Mouse (Mus musculus): ENCODE measurements at regions not wholly inside any gene's neighbourhood (a gene's known extent, or its start where the extent isn't known, plus 50 kb on each side); places are given as distances from the start of the nearest gene placed in this dataset.

DNA sequence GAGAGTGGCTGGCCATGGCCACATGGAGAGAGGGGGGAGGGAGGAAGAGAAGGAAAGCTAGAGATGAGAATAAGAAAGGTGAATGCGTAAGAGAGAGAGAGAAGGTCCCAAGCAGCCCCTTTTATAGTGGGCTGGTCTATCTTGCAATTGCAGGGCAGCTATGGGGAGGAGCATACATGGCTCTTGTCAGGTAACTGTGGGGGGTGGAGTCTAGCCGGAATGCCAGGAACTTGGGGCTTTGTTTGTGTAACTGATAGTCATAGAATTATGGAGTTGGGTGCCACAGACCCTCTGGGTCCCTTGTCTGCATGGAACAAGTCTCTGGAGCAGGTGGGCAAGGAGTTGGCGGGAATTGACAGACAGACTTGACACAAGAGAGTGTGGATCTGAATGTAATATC is 2151.8 kb downstream of the 4930444P10Rik start:
- no peak for DNase-seq (ENCODE audit: low read depth, low spot score)

DNA sequence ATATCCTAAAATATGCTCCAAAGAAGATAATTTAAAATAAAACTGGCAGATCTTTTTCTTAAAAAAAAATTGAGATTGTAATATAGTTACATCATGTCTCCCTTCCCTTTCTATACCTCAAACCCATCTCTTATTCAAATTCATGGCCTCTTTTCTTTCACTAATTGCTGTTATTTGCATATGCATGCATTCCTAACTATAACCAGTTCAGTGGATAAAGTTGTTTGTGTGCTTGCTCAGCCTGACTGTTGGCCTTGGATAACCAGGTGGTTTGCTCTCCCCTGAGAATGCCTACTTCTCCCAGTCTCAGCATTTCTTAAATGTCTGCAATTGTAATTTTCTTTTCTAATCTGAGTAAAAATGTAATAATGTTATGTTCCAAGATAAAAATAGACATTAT is 2154.8 kb downstream of the 4930444P10Rik start:
- DNase-seq (ENCODE audit: low read depth, low spot score), result no peak

DNA sequence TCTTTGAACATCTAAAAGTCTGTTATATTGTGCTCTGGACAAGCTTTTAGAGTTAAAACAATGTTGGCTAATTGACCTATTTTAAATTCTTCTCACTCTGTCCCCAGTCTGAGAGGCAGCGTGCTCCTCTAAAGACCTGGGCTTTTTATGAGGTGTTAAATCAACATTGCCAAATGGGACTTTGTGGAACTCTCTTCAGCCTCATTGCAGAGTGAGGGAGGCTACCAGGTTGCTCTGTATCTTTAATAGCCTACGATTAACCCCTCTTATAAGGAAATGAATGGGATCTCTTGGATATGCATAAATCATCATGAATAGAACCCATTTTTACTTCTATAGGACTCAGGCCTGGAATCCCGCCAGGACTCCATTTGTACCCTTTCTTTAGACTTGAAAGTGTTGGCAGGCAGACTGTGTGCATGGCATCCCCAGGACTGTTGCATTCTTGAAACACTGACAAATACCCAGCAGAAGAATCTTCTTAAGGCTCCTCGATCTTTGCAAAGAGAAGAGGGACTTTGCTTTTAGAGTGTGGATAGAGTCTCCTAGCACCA is 2157.1 kb downstream of the 4930444P10Rik start:
- DNase-seq (ENCODE audit: low read depth, low spot score), result no peak

DNA sequence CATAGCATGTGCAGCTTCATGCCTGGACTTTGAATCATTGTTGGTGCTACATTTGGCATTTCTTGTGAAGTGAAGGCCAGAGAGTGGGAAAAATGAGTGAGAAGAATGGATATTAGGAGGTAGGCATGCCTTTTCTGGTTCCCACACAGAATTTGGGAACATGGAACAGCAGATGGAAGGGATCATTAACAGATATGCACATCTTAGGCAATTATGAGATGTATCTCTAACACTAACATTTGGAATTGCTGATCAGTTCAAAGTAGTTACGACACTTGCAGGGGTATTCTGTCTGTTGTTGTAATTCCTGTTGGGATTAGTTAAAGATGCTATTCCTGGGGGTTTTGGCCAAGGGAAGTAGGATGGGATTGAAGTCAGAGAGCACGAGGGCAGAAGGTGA is 2164.4 kb downstream of the 4930444P10Rik start:
- DNase-seq (ENCODE audit: low read depth, low spot score), result no peak

DNA sequence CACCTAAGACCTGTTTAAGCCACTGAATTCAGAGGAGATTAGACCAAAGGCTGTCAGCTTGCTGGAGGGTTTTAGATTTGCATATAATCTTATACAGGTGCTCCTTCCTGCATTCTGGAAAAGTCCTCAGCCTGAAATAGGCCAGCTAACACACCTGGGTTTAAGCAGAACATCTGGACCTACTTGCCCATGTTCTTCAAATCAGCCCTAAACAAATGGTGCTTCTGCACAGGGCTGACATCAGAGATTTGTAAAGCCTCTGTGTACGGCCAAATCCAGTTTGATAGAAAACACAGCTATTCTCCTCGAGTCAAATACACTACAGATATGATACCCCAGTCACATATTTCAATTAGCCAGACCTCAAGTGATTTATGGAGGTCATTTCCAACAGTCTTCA is 2165.2 kb downstream of the 4930444P10Rik start:
- DNase-seq (ENCODE audit: low read depth, low spot score), result no peak

DNA sequence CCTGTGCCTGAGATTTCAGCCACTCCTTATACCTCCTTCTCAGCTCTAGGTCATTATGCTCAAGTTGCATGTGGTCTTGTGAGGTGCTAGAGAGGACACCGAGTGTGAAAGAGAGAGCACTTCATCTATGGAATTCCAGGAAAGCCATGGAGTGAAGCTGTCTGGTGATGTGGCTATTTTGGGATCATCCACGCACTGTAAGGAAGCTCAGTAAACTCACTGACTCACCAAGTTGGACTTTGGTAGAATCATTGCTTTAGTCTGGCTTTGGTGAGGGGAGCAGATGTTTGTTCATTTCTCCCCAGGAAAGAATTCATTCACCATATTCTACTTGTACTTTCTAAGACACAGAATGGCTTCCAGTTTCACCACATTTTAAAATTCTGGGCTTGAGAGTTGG is 2167.1 kb downstream of the 4930444P10Rik start:
- DNase-seq (ENCODE audit: low read depth, low spot score), result no peak

DNA sequence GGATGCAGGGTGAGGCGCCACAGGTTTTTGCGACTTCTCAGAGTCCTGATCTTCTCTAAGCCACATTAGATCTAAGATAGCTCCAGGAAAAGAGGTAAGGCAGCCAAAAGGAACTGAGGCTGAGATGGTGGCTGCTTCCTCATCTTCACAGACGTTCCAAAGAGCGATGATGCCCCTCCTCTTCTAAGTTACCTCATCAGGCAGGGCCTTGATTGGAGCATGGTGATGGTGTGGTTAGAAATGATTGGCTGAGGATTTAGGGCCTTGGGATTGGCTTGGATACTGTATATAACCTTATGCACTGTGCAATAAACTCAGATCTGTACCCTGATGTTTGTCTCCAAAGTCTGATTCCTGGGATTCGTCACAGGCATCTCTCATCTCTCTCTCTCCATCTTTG is 2177.9 kb downstream of the 4930444P10Rik start:
- no peak for DNase-seq (ENCODE audit: low read depth, low spot score)

DNA sequence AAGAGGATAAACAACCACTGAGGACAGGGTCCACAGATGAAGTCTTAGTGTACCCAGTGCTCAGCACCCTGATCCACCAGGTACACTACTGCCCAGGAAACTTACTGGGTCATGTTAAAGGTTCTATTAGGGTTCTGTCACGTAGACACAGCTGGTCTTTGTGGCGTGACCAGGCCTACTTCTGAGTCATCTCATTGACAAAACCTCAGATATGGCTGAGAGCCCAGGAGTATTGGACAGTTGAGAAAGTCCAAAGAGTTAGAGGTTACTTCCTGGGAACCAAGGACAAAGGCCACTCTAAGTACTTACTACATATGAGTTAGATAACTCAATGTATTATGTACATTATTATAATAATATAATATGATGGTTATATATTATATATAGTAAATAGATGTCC is 2214.0 kb downstream of the 4930444P10Rik start:
- DNase-seq (ENCODE audit: low read depth, low spot score), result no peak

DNA sequence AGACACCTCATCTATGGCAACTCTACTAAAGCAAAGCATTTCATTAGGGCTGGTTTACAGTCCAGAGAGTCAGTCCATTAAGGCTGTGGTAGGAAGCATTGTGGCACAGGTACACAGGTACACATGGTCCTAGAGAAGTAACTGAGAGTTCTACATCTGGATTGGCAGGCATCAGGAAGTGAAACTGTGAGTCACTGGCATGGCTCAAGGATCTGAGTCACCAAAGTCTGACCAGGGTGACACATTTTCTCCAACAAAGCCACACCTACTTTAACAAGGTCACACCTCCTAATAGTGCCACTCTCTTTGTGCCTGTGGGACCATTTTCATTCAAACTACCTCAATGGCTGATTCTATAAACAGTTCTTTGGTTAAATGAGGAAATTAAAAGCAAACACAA is 2219.2 kb downstream of the 4930444P10Rik start:
- no peak for DNase-seq (ENCODE audit: low read depth, low spot score)

DNA sequence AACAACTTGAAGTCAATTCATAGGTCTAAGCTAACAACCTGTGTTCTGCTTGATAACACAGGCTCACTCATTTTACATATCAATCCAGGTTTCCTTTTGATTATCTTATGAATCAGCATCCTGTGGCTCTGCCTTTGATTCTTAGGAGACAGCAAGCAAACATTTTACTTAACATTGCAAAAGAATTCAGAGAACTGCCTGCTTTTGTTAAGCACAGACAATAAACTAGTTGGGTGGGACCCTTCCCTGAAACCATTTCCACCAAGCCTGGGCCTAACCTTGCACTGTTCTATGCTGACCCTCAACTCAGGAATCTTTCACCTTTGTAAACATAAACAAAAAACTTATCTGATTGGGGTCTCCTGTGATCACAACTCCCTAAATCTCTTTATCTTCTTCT is 2220.6 kb downstream of the 4930444P10Rik start:
- DNase-seq (ENCODE audit: low read depth, low spot score), result no peak

DNA sequence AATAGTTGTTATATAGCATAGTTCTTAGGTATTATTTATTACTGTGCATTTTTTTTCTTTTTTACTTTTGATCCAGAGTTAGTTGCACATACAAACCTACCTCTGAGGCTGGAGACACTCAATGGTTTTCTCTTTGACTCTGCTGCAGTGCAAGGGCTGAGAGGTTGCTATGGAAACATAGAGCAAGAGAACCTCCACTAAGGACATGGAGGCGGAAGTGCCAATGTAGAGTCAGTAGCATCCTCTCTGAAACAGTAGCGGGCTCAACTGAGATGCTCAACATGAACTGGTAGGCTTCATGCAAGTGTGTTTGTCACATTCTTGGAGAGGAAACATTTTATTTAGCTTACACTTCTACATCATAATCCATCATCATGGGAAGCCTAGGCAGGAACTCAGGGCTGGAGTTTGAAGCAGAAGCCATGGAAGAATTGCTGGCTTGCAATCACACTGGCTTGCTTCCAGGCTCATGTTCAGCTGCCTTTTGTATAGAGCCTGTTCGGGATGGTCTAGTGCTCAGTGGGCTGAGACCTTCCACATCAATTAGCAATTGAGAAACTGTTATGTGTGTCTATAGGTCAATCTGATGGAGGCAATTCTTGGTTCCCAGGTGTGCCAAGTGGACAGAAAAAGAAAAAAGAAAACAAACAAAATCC is 2222.4 kb downstream of the 4930444P10Rik start:
- no peak for DNase-seq (ENCODE audit: low read depth, low spot score)

DNA sequence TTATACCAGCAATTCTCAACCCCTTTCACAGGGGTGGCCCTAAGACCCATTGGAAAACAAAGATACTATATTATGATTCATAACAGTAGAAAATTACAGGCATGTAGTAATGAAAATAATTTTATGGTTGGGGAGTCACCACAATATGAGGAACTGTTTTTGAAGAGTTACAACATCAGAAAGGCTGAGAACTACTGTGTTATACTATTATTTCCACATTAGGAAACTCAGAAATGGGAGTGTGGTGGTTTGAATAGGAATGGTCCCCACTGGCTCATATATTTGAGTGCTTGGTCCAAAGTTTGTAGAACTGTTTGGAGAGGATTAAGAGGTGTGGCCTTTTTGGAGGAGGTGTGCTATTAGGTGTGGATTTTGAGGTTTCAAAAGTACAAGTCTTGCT is 2227.4 kb downstream of the 4930444P10Rik start:
- no peak for DNase-seq (ENCODE audit: low read depth, low spot score)

DNA sequence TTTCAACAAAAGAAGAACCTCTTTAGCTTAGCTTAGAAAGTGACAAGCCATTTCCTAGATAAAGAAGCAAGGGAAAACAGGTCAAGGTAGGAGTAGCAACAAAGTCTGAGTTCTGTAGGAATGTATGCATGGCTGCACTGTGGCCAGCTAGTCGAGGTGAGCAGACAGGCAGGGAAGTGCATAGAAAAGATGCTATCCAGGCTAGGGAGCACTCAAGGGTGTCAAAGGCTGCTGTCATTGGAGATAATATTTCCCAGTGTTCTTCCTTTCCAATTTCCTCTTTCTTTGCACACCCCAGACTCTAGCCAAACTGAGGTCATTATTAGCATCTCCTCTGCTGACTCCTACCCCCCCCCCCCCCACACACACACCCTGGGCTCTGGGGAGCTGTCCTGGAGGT is 2229.4 kb downstream of the 4930444P10Rik start:
- DNase-seq (ENCODE audit: low read depth, low spot score), result no peak

DNA sequence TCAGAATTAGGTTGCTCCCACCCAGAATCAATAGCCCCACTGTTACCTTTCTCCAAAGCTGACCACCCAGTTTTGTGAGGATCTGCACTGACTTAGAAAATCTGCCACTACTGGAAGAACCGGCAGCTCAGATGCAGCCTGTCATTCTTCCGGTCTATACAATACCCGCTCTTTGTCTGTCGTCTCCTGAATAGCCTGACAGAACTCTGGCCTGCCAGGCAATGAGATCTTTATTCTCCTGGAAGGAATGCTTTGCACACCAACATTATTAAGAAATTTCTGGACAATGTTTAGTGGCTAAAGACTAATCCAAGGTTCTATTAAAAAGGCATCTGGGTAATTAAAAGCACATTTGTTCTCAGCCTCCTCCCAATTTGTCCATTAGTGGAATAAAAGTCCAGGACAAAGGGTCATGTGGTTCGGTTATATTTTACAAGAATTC is 2232.0 kb downstream of the 4930444P10Rik start:
- DNase-seq (ENCODE audit: low read depth, low spot score), result no peak

DNA sequence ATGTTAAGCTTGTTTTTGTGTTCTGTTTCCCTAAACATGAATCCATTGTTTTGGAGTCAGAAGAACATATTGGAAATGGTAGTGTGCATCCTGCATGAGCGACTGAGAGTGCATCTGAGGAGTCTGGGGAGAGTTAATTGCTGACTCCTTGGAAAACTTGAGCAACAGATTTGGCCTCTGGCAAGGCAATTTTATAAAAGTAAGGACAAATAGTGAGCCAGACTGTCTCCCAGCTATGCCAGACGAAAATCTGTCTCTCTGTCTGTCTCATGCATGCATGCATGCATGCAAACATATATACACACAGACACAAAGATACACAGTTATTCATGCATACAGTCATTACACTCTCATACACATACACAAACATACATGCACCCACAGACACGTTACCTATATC is 2232.7 kb downstream of the 4930444P10Rik start:
- DNase-seq (ENCODE audit: low read depth, low spot score), result no peak

DNA sequence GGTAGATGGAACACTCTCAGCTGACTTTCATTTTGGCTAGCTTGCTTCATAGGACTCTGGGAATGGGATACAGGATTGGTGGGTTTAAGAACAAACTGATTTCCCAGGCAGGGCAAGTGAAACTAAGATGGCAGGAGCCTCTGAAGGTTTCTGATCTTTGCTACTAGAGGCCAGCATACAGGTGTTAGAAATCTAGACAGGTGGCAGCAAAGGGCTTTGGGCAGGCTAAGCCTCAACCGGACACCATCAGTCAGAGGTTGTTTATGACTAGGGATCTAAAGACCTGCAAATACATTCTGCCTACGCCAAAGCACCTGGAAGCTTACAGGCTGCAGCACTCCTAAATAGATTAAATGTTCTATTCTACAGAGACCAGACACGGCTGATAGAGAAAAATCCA is 2233.4 kb downstream of the 4930444P10Rik start:
- no peak for DNase-seq (ENCODE audit: low read depth, low spot score)

DNA sequence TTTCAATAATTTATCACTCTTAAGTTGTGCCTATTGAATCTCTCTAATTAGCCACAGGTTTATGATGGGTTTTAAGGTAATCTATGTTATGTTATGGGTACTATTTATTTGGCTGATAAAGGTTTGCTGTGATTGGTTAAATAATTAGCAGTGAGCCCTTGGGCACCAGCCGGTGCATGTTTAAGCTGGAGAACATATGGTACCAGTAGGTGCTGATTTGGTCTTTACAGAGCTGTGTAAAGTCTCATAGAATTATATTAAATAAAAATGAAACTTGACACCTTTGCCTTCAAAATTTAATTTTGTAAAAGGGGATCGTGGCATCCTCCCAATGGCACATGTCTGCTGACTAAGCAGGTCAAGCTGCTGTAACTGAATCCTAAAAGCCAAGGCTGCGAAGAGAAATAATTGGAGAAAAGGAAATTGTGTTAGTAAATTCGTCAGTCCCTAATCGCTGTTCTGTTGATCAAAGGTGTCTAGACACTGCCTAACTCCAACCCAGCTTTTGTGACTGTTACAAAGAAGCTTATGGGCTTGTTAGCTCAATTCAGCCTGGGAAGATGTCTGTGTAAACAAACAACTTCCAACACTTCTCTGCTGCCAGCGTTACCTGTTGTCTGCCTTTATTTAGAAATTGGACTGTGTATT is 2234.6 kb downstream of the 4930444P10Rik start:
- DNase-seq (ENCODE audit: low read depth, low spot score), result no peak

DNA sequence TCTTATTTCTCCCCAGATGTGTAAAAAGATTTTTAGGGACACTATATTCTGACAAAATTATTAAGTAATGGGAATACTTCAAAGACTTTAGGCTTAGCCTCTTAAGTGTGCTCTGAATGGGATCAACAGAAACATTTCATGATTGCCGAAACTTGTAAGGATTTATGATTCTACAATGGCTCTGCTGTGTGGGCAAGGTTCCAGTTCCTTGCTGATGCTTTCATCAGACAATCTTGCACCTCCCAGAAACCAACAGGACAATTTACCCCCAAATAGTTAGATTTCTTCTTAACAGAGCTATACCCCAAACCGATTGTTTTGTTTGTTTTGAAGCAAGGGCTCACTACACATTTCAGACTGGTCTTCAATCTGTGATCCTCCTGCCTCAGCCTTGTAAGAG is 2236.1 kb downstream of the 4930444P10Rik start:
- no peak for DNase-seq (ENCODE audit: low read depth, low spot score)

DNA sequence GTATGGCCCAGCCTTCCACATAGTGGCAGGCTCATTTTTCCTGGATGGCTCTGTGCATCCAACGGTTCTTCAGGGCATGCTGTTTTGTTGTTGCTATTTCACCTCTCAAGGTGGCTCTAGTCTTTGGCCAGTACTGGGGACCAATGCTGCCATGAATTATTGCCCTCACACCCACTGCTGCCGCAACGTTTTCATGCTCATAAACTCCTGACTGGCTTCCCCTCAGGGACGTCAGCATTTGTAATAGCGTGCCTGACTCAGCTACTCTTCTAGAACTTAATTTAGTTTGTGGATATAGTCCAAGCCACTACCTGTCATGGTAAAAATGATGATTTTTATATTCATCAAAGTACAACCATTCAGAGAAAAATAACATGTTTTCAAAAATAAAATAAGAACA is 2242.0 kb downstream of the 4930444P10Rik start:
- DNase-seq (ENCODE audit: low read depth, low spot score), result no peak

DNA sequence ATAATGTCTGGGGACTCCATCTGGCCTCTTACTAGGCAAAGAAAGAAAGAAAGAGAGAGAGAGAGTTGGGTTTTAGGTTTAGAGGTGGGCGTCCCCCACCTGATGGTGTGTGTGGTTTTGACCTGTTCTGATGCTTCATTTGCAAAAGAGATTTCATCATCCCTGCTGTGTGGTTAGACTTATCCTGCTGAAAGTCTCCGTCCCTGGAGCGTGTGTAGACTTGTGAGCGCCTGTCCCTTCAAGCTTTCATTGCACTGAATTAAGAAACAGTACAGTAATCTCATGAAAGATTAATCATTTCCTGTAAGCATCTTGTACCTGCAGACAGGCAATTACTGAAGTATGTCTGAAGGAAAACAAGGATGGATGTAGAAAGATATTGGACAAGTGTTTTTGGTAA is 2244.1 kb downstream of the 4930444P10Rik start:
- DNase-seq (ENCODE audit: low read depth, low spot score), result no peak

DNA sequence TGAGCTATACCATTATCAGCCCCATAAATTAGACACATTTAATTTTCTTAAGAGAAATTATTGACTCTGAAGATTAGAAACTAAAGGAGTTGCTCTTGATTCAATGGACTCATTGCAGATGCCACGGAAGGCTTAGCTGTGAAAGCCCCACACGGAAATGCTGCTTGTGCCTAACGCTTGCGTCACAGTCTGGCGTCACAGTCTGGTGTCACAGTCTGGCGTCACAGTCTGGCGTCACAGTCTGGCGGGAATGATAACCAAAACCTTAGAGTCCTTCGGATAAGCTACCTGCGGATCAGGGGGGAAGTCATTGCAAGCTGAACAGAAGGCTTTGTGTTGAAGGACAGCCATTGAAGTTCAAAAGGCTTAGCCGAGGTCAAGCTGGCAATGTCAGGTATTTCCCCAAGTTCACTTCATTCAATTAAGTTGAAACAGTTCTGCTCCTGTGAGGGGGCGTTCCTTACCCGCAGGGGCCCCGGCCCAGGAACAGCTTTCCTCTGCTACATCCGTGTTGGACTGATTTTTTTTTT is 2246.7 kb downstream of the 4930444P10Rik start:
- DNase-seq (ENCODE audit: low read depth, low spot score), result no peak

DNA sequence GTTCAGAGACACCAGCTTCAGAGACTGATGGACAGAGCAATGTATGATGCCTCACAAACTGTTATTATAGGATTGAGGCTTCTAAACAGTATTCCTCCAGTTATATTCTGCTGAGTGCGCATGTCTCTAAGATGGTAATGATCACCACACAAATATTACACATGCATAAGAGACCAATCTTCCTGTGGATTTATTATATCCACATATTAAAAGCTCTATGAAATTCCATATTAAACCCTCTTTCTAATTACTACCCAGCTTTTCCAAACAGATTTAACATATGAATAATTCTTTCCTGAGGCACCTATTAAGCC is 2252.9 kb downstream of the 4930444P10Rik start:
- no peak for DNase-seq (ENCODE audit: low read depth, low spot score)

DNA sequence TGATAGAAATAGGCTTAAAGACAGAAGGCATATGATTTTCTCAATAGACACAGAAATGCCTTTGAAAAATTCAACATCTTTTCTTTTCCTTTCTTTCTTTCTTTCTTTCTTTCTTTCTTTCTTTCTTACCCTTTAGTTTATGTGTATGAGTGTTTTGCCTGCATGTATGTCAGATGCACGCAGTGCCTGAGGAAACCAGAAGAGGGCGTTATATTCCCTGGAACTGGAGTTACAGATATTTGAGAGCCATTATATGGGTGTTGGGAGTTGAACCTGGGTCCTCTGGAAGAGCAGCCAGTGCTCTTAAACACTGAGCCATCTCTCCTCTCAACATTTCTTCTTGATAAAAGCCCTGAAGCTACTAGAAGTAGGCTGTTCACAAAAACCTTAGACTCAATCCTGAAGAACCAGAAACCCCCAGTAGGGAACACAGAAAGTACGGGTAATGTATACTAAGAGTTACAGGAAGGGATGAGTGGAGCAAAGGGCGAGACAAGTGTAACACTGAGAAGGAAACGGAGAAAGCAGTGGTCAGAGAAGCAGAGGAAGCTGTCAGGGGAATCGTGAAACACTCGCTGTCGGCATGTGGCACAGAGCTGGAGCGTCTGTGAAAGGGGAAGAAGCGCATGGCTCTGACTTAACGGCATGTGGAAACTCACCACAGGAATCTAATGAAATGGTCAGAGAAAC is 2253.4 kb downstream of the 4930444P10Rik start:
- no peak for DNase-seq (ENCODE audit: low read depth, low spot score)

Data from WW6 (cell line).